Mouse (Mus musculus): Measurements from ENCODE around the gene Rasl10b. TPM values are rescaled to one million over a fixed set of nuclear protein-coding genes. Genes with fewer than 3 reads are reported as not detected.

The Rasl10b gene
- polyA plus RNA-seq, 1 experiment = 0.08 TPM

DNA sequence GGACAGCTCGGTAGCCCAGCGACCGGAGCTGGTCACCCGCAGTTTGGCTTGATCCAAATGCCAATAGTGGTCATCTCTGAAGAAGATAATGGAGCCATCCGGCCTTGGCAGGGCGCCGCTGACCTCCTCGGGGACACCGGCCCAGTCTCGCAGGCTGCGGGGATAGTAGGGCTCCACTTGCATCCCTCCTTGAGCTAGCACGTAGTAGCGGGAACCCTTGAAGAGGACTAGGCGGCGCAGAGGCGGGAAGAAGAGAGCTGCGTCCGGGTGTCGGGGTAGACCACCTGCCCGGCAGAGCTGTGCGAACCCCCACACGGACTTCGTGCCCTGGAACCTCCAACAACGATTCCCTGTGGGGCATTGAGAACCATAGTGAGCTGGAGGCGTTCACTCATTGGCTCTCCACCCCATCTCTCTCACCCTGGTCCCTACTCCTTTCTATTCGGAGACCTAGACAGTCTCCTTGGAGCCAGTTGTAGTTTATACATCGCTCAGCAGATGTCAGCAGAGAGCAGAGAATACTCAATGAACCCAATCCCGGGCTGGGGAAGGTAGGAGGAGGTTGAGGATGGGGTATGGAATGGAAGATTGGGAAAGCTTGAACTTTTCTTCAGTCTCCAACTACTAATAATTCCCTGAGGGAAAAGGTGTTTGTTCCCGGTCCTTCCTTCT lies 33.8 kb downstream of the Rasl10b start:
- H3K79me2 ChIP-seq (ENCODE audit: control insufficient read depth, insufficient read depth) = no peaks in the 10 kb centered on the region
- H3K79me3 ChIP-seq (ENCODE audit: low read depth) = no peaks in the 10 kb centered on the region
- H3ac ChIP-seq (ENCODE audit: control insufficient read depth, insufficient read length, low read depth) = no peak overlapping the region
- no peak for TF ChIP-seq CEBPB (IDR thresholded peaks at IDR 0.05; ENCODE audit: low read depth)
- TF ChIP-seq USF1 (IDR thresholded peaks at IDR 0.05; ENCODE audit: low read depth) = no peak
- no peak for TF ChIP-seq MYOD1 (IDR thresholded peaks at IDR 0.05; ENCODE audit: control insufficient read depth, insufficient read length, low read depth)
- no peak for TF ChIP-seq MYOG (IDR thresholded peaks at IDR 0.05; ENCODE audit: control insufficient read depth, extremely low read depth, insufficient read length)
- no peak for TF ChIP-seq MAX (IDR thresholded peaks at IDR 0.05)
- no peak for TF ChIP-seq CTCF (IDR thresholded peaks at IDR 0.05; ENCODE audit: control insufficient read depth, insufficient read depth, insufficient read length)
- no peak for TF ChIP-seq FOSL1 (IDR thresholded peaks at IDR 0.05; ENCODE audit: insufficient read depth, low read length, poor library complexity, severe bottlenecking)
- H3K27me3 ChIP-seq (ENCODE audit: control insufficient read depth, insufficient read depth, insufficient read length) = peaks cover 3% of the 10 kb centered on the region
- no peak overlapping the region for H3K4me3 ChIP-seq (ENCODE audit: insufficient read depth, poor library complexity, severe bottlenecking)
- H3K36me3 ChIP-seq (ENCODE audit: control insufficient read depth, insufficient read depth) = no peaks in the 10 kb centered on the region

DNA sequence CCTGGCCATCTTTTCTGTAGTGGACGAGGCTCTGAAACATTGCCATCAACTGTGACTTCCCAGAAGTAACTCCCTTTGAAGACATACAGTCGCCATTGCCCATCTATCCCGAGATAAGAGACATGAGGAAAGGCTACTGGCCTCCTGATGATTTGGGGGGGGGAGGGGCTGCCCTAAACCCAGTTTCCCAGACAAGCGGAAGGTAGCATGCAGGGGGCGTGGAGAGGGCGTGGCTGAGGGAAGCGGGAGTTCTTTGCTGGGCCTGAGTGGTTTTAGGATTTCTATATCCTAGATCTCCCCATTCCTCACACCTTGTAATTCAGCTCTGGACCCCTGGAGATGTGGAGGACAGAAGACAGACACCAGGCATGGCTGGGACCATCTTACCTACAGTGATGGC lies 34.9 kb downstream of the Rasl10b start:
- H3ac ChIP-seq (ENCODE audit: control insufficient read depth, insufficient read length, low read depth) = no peak overlapping the region
- H3K27me3 ChIP-seq (ENCODE audit: control insufficient read depth, insufficient read depth, insufficient read length) = peaks cover 3% of the 10 kb centered on the region
- H3K79me2 ChIP-seq (ENCODE audit: control insufficient read depth, insufficient read depth) = no peaks in the 10 kb centered on the region
- H3K36me3 ChIP-seq (ENCODE audit: control insufficient read depth, insufficient read depth) = no peaks in the 10 kb centered on the region
- no peaks in the 10 kb centered on the region for H3K79me3 ChIP-seq (ENCODE audit: low read depth)
- no peak overlapping the region for H3K4me3 ChIP-seq (ENCODE audit: insufficient read depth, poor library complexity, severe bottlenecking)
- TF ChIP-seq USF1 (IDR thresholded peaks at IDR 0.05; ENCODE audit: low read depth) (no peak), MAX (IDR thresholded peaks at IDR 0.05) (no peak), CTCF (IDR thresholded peaks at IDR 0.05; ENCODE audit: control insufficient read depth, insufficient read depth, insufficient read length) (no peak), MYOD1 (IDR thresholded peaks at IDR 0.05; ENCODE audit: control insufficient read depth, insufficient read length, low read depth) (no peak), MYOG (IDR thresholded peaks at IDR 0.05; ENCODE audit: control insufficient read depth, extremely low read depth, insufficient read length) (no peak)

DNA sequence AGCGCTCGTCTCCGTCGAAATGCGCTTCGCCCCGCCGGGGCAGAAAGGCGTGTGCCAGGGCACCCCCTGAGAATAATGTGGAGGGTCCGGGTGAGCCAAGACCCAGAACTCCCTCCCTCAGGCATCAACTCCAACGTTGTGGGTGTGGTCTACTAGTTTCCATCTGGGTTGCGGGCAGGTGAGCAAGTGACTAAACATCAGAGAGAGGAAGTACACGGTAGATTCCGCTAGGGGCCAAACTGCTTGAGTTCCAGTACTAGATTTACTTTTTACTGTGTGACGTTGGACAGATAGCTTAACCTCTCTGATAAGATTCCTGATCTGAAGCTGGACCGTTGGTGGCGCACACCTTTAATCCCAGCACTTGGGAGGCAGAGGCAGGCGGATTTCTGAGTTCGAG lies 36.1 kb downstream of the Rasl10b start:
- Histone ChIP-seq H3K79me3 (ENCODE audit: low read depth) (no peaks in the 10 kb centered on the region), H3K79me2 (ENCODE audit: control insufficient read depth, insufficient read depth) (no peaks in the 10 kb centered on the region), H3K36me3 (ENCODE audit: control insufficient read depth, insufficient read depth) (no peaks in the 10 kb centered on the region), H3ac (ENCODE audit: control insufficient read depth, insufficient read length, low read depth) (no peak overlapping the region), H3K27me3 (ENCODE audit: control insufficient read depth, insufficient read depth, insufficient read length) (peaks cover 3% of the 10 kb centered on the region), H3K4me3 (ENCODE audit: insufficient read depth, poor library complexity, severe bottlenecking) (no peak overlapping the region)
- TF ChIP-seq MYOD1 (IDR thresholded peaks at IDR 0.05; ENCODE audit: control insufficient read depth, insufficient read length, low read depth) (no peak), MYOG (IDR thresholded peaks at IDR 0.05; ENCODE audit: control insufficient read depth, extremely low read depth, insufficient read length) (no peak), FOSL1 (IDR thresholded peaks at IDR 0.05; ENCODE audit: insufficient read depth, low read length, poor library complexity, severe bottlenecking) (no peak), USF1 (IDR thresholded peaks at IDR 0.05; ENCODE audit: low read depth) (no peak), CEBPB (IDR thresholded peaks at IDR 0.05; ENCODE audit: low read depth) (no peak), MAX (IDR thresholded peaks at IDR 0.05) (no peak), CTCF (IDR thresholded peaks at IDR 0.05; ENCODE audit: control insufficient read depth, insufficient read depth, insufficient read length) (no peak)

DNA sequence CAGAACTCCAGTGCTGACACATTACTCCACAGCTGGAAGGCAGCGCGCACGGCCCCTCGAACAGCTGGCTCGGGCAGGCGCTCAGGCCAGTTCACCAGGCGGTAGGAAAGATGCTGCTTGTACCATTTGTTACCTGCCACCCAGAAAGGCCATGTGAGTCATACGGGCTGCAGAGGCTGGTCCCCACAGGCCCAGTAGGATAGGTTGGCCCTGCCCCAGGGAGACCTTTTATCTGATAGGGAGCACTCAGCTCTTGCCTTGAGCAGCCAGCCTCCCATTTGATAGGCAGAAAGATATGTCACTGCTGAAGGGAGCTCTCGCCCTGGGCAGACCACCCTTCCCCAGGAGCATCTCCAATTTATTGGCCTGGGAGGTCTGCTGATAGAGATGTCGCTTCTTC lies 38.7 kb downstream of the Rasl10b start:
- Histone ChIP-seq H3K4me3 (ENCODE audit: insufficient read depth, poor library complexity, severe bottlenecking) (no peak overlapping the region), H3K36me3 (ENCODE audit: control insufficient read depth, insufficient read depth) (no peaks in the 10 kb centered on the region), H3K79me3 (ENCODE audit: low read depth) (no peaks in the 10 kb centered on the region), H3K79me2 (ENCODE audit: control insufficient read depth, insufficient read depth) (no peaks in the 10 kb centered on the region), H3ac (ENCODE audit: control insufficient read depth, insufficient read length, low read depth) (no peak overlapping the region), H3K27me3 (ENCODE audit: control insufficient read depth, insufficient read depth, insufficient read length) (no peaks in the 10 kb centered on the region)
- TF ChIP-seq MAX (IDR thresholded peaks at IDR 0.05) (no peak), CTCF (IDR thresholded peaks at IDR 0.05; ENCODE audit: control insufficient read depth, insufficient read depth, insufficient read length) (no peak)

DNA sequence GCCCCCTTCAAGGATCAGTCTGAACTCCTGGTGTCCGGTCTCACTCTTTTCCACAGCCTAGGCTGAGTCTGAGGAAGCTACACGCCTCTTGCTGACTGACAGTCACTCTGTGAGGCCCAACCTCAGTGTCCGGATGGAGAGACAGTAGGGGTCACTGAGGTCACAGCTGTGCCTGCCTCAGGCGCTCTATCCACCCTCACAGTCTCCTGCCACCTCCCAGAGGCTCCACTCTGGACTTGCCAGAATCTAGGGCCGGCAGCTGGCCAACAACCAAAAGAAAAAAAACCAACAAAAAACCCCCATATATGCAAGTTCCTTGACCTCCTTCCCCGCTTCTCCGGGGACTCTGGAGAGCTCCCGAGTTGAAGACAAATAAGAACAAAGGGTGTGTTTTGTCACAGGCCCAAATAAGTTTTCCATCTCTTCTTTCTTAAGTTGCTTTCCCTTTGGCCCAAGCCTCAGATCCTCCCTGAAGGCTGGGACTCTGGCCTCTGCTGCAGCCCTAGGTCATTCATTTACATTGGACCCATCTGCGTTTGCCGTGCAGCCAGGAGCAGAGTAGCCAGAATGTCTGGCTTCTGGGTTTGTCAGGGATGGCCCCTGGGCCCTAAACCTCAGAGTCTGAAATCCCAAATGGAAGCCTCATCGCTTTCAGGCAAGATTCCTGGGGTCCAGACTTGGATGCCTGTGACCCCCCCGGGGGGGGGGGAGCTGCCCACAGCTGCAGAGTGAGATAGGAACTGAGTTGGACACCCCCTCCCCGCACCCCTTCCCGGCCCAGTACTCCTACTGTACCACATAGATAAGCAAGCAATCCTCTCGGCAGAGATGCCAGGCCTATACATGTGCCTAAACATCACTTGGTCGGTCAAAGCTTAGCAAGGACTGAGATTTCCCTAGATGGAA lies 39.3 kb downstream of the Rasl10b start:
- no peaks in the 10 kb centered on the region for H3K27me3 ChIP-seq (ENCODE audit: control insufficient read depth, insufficient read depth, insufficient read length)
- H3K79me2 ChIP-seq (ENCODE audit: control insufficient read depth, insufficient read depth) = no peaks in the 10 kb centered on the region
- no peak overlapping the region for H3K4me3 ChIP-seq (ENCODE audit: insufficient read depth, poor library complexity, severe bottlenecking)
- no peaks in the 10 kb centered on the region for H3K36me3 ChIP-seq (ENCODE audit: control insufficient read depth, insufficient read depth)
- TF ChIP-seq MAX (IDR thresholded peaks at IDR 0.05) (no peak), FOSL1 (IDR thresholded peaks at IDR 0.05; ENCODE audit: insufficient read depth, low read length, poor library complexity, severe bottlenecking) (no peak), MYOG (IDR thresholded peaks at IDR 0.05; ENCODE audit: control insufficient read depth, extremely low read depth, insufficient read length) (no peak), CEBPB (IDR thresholded peaks at IDR 0.05; ENCODE audit: low read depth) (no peak), USF1 (IDR thresholded peaks at IDR 0.05; ENCODE audit: low read depth) (no peak), MYOD1 (IDR thresholded peaks at IDR 0.05; ENCODE audit: control insufficient read depth, insufficient read length, low read depth) (no peak), CTCF (IDR thresholded peaks at IDR 0.05; ENCODE audit: control insufficient read depth, insufficient read depth, insufficient read length) (no peak)
- no peaks in the 10 kb centered on the region for H3K79me3 ChIP-seq (ENCODE audit: low read depth)
- no peak overlapping the region for H3ac ChIP-seq (ENCODE audit: control insufficient read depth, insufficient read length, low read depth)

All from C2C12 (cell line).